Mouse (Mus musculus): ENCODE results near the gene Ifrd2. TPM values are rescaled to one million over a fixed set of nuclear protein-coding genes. Genes with fewer than 3 reads are reported as not detected.
"Not testable (repeated sequence)": the region's sequence is repeated elsewhere in the genome, so short reads cannot be mapped to it uniquely, and the experiment has no call there.

Ifrd2 gene
- polyA plus RNA-seq, 1 experiment from 2014 or later: 27.7 TPM

DNA sequence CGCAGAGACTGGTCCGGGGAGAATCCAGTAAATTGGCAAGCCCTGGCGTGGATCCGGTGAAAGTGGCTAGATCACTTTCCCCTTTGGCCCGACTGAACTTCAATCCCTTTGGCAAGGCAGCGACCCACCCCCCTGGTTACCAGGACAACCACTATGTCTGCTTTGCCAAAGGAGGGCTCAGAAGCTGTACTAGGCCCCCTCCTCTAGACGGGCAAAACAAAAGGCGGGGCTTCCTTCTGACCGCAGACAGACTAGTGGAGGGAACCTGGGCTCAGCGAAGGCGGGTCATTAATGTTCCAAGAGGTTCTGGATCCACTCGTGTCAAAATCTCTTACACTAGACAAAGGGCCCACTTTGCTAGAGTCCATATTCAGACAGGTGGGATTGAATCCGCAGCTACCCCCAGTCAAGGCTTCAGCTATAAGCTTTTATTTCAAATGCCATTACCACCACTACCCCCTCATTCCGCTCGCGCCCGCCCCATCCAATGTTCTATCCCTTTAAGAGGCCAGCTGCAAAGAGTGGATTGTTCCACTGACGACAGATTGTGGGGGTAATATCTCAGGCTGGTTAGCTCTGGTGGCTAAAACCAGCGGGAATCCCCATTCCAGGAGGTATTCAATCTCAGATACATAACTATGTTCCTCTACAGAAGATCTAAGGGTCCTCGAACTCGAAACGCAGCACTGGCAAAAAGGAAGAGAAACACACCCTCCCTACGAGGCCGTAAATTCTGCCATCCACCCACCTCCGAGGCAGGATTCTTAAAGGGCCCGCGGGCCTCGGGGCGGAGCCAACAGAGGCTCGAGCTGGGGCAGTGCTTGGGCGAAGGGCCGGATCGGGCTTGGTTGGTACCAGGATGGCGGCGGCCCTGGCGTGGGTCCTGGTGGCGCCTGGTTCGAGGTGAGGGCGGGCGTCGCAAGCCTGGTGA lies 18.8 kb upstream of the Ifrd2 start:
- Histone ChIP-seq H3K9me3 (ENCODE audit: control insufficient read depth, low read length) (no peaks in the 10 kb centered on the region), H3K4me2 (replicated peaks; ENCODE audit: low read depth, low read length) (peak overlapping the region; percentile 58), H3K27me3 (ENCODE audit: control insufficient read depth, insufficient read depth, low read length) (no peaks in the 10 kb centered on the region), H3K4me3 (ENCODE audit: low read depth, low read length) (peak overlapping the region; percentile 91), H3K4me1 (replicated peaks; ENCODE audit: control insufficient read depth, insufficient read depth, low read length) (peaks cover 21% of the 10 kb centered on the region), H3K36me3 (ENCODE audit: control insufficient read depth, insufficient read depth, low read length) (peaks cover 22% of the 10 kb centered on the region), H3K27ac (ENCODE audit: low read depth, low read length) (peak overlapping the region; percentile 75), H3K9ac (ENCODE audit: low read depth, low read length) (peak overlapping the region; percentile 91)
- WGBS: under 1% methylated on average over 41 of the region's 41 CpGs
- ATAC-seq (ENCODE audit: low FRiP score) (peak; percentile 87), DNase-seq (ENCODE audit: low spot score) (peak; percentile 93)

GRCm38 (mm10) chr9:107569270-107569669 lies 18.2 kb upstream of the Ifrd2 start:
- peak overlapping the region; percentile 75 for H3K27ac ChIP-seq (ENCODE audit: low read depth, low read length)
- peak overlapping the region; percentile 91 for H3K4me3 ChIP-seq (ENCODE audit: low read depth, low read length)
- H3K9me3 ChIP-seq (ENCODE audit: control insufficient read depth, low read length): no peaks in the 10 kb centered on the region
- DNase-seq (ENCODE audit: low spot score) (no peak), ATAC-seq (ENCODE audit: low FRiP score) (peak; percentile 59)
- H3K27me3 ChIP-seq (ENCODE audit: control insufficient read depth, insufficient read depth, low read length): no peaks in the 10 kb centered on the region
- H3K4me2 ChIP-seq (replicated peaks; ENCODE audit: low read depth, low read length): peak overlapping the region; percentile 58
- peak overlapping the region; percentile 91 for H3K9ac ChIP-seq (ENCODE audit: low read depth, low read length)
- peaks cover 16% of the 10 kb centered on the region for H3K4me1 ChIP-seq (replicated peaks; ENCODE audit: control insufficient read depth, insufficient read depth, low read length)
- H3K36me3 ChIP-seq (ENCODE audit: control insufficient read depth, insufficient read depth, low read length): peaks cover 25% of the 10 kb centered on the region
- 0% methylated on average over 23 of the region's 23 CpGs for WGBS

- H3K27ac ChIP-seq (ENCODE audit: low read depth, low read length): 0 out of 2 replicates have a peak overlapping the region, but pooled peaks have one; percentile 19
- peak overlapping the region; percentile 91 for H3K9ac ChIP-seq (ENCODE audit: low read depth, low read length)
- ATAC-seq (ENCODE audit: low FRiP score): no peak
- WGBS: 52% methylated on average over 13 of the region's 13 CpGs
- no peaks in the 10 kb centered on the region for H3K9me3 ChIP-seq (ENCODE audit: control insufficient read depth, low read length)
- H3K4me3 ChIP-seq (ENCODE audit: low read depth, low read length): peak overlapping the region; percentile 91
- no peaks in the 10 kb centered on the region for H3K27me3 ChIP-seq (ENCODE audit: control insufficient read depth, insufficient read depth, low read length)
- H3K4me2 ChIP-seq (replicated peaks; ENCODE audit: low read depth, low read length): peak overlapping the region; percentile 58
- H3K4me1 ChIP-seq (replicated peaks; ENCODE audit: control insufficient read depth, insufficient read depth, low read length): peaks cover 14% of the 10 kb centered on the region
- DNase-seq (ENCODE audit: low spot score): no peak
- H3K36me3 ChIP-seq (ENCODE audit: control insufficient read depth, insufficient read depth, low read length): peaks cover 28% of the 10 kb centered on the region
These were observed 17.4 kb upstream of the Ifrd2 start for GRCm38 (mm10) chr9:107570016-107570415.

- peaks cover 14% of the 10 kb centered on the region for H3K4me1 ChIP-seq (replicated peaks; ENCODE audit: control insufficient read depth, insufficient read depth, low read length)
- H3K9me3 ChIP-seq (ENCODE audit: control insufficient read depth, low read length): no peaks in the 10 kb centered on the region
- H3K36me3 ChIP-seq (ENCODE audit: control insufficient read depth, insufficient read depth, low read length): peaks cover 25% of the 10 kb centered on the region
- H3K4me2 ChIP-seq (replicated peaks; ENCODE audit: low read depth, low read length): peak overlapping the region; percentile 58
- WGBS: 93% methylated on average over 21 of the region's 21 CpGs
- peak overlapping the region; percentile 91 for H3K4me3 ChIP-seq (ENCODE audit: low read depth, low read length)
- DNase-seq (ENCODE audit: low spot score) (no peak), ATAC-seq (ENCODE audit: low FRiP score) (no peak)
- H3K27ac ChIP-seq (ENCODE audit: low read depth, low read length): no peak overlapping the region
- no peak overlapping the region for H3K9ac ChIP-seq (ENCODE audit: low read depth, low read length)
- H3K27me3 ChIP-seq (ENCODE audit: control insufficient read depth, insufficient read depth, low read length): no peaks in the 10 kb centered on the region
These were observed 16.6 kb upstream of the Ifrd2 start for GRCm38 (mm10) chr9:107570845-107571244.

DNA sequence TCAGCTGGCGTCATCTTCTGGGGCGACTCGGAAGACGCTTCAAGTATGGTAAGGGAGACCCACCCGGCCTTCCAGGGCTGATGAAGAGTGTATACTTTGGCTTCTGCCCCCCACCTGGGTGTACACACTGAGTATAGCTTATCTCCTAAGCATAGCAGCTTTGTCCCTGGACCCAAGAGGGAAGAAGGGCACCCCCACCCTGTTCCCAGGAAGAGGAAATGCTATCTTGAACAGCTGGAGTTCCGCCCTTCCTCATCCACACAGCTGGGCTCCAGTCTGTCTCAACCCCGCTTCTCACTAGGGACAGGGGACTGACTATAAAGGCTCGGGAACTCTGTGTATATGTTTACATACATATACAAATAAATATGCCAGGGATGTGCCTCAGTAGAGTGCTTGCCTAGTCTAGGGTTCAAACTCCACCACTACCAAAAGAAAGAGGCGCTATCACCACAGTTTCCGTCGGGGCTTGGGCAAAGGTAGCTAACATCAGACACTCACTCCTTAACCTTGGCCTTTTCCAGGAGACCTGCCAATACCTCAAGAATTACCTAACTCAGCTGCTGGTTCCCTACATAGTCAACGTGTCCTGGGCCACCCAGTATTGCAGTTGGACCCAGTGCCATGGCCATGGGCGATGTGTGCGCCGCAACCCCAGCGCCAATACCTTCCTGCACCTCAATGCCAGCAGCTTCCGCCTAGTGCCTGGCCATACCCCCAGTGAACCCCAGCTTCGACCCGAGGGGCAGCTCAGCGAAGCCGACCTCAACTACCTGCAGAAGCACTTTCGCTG lies 15.7 kb upstream of the Ifrd2 start:
- 94% methylated on average over 22 of the region's 22 CpGs for WGBS
- H3K9ac ChIP-seq (ENCODE audit: low read depth, low read length): no peak overlapping the region
- no peak for DNase-seq (ENCODE audit: low spot score)
- H3K27ac ChIP-seq (ENCODE audit: low read depth, low read length): no peak overlapping the region
- no peaks in the 10 kb centered on the region for H3K27me3 ChIP-seq (ENCODE audit: control insufficient read depth, insufficient read depth, low read length)
- no peaks in the 10 kb centered on the region for H3K9me3 ChIP-seq (ENCODE audit: control insufficient read depth, low read length)
- H3K4me3 ChIP-seq (ENCODE audit: low read depth, low read length): no peak overlapping the region
- H3K4me2 ChIP-seq (replicated peaks; ENCODE audit: low read depth, low read length): 0 out of 2 replicates have a peak overlapping the region, but pooled peaks have one; percentile 58
- ATAC-seq (ENCODE audit: low FRiP score): no peak
- peaks cover 25% of the 10 kb centered on the region for H3K36me3 ChIP-seq (ENCODE audit: control insufficient read depth, insufficient read depth, low read length)
- H3K4me1 ChIP-seq (replicated peaks; ENCODE audit: control insufficient read depth, insufficient read depth, low read length): peaks cover 14% of the 10 kb centered on the region

DNA sequence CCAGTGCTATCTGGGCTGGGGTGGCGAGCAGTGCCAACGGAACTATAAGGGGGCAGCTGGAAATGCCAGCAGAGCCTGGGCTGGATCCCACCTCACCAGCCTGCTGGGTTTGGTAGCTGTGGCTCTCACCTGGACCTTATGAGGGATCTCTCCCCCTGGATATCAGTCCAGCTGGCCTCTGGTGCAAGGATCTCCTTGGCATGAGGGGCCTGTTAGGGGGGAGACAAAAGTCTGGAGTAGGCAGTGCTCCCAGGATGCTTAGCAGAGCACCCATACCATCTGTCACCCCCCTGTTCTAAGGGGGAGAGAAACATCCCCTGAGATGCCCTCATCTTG lies 15.1 kb upstream of the Ifrd2 start:
- Histone ChIP-seq H3K27me3 (ENCODE audit: control insufficient read depth, insufficient read depth, low read length) (no peaks in the 10 kb centered on the region), H3K9ac (ENCODE audit: low read depth, low read length) (no peak overlapping the region), H3K4me1 (replicated peaks; ENCODE audit: control insufficient read depth, insufficient read depth, low read length) (peaks cover 14% of the 10 kb centered on the region), H3K9me3 (ENCODE audit: control insufficient read depth, low read length) (no peaks in the 10 kb centered on the region), H3K27ac (ENCODE audit: low read depth, low read length) (no peak overlapping the region), H3K4me3 (ENCODE audit: low read depth, low read length) (no peak overlapping the region), H3K36me3 (ENCODE audit: control insufficient read depth, insufficient read depth, low read length) (peaks cover 25% of the 10 kb centered on the region), H3K4me2 (replicated peaks; ENCODE audit: low read depth, low read length) (no peak overlapping the region)
- no peak for ATAC-seq (ENCODE audit: low FRiP score)
- no peak for DNase-seq (ENCODE audit: low spot score)
- WGBS: 100% methylated on average over 2 of the region's 2 CpGs

DNA sequence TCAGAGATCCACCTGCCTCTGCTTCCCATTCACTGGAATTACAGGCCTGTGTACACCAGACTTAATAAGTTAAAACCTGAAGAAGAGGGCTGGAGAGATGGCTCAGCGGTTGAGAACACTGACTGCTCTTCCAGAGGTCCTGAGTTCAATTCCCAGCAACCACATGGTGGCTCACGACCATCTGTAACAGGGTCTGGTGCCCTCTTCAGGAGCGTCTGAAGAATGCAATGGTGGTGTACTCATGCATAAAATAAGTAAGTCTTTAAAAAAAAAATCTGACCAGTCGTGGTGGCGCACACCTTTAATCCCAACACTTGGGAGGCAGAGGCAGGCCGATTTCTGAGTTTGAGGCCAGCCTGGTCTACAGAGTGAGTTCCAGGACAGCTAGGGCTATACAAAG lies 13.7 kb upstream of the Ifrd2 start:
- ATAC-seq (ENCODE audit: low FRiP score); H3K9me3 ChIP-seq (ENCODE audit: control insufficient read depth, low read length); H3K27ac ChIP-seq (ENCODE audit: low read depth, low read length); H3K27me3 ChIP-seq (ENCODE audit: control insufficient read depth, insufficient read depth, low read length); DNase-seq (ENCODE audit: low spot score); H3K4me3 ChIP-seq (ENCODE audit: low read depth, low read length); H3K4me2 ChIP-seq (replicated peaks; ENCODE audit: low read depth, low read length); H3K9ac ChIP-seq (ENCODE audit: low read depth, low read length): not testable (repeated sequence)
- Histone ChIP-seq H3K36me3 (ENCODE audit: control insufficient read depth, insufficient read depth, low read length) (peaks cover 25% of the 10 kb centered on the region), H3K4me1 (replicated peaks; ENCODE audit: control insufficient read depth, insufficient read depth, low read length) (peaks cover 11% of the 10 kb centered on the region)
- 79% methylated on average over 6 of the region's 6 CpGs for WGBS

- Histone ChIP-seq H3K4me3 (ENCODE audit: low read depth, low read length) (no peak overlapping the region), H3K9ac (ENCODE audit: low read depth, low read length) (no peak overlapping the region), H3K27me3 (ENCODE audit: control insufficient read depth, insufficient read depth, low read length) (no peaks in the 10 kb centered on the region), H3K36me3 (ENCODE audit: control insufficient read depth, insufficient read depth, low read length) (peaks cover 25% of the 10 kb centered on the region), H3K9me3 (ENCODE audit: control insufficient read depth, low read length) (no peaks in the 10 kb centered on the region), H3K27ac (ENCODE audit: low read depth, low read length) (no peak overlapping the region), H3K4me1 (replicated peaks; ENCODE audit: control insufficient read depth, insufficient read depth, low read length) (peaks cover 5% of the 10 kb centered on the region), H3K4me2 (replicated peaks; ENCODE audit: low read depth, low read length) (no peak overlapping the region)
- 88% methylated on average over 14 of the region's 14 CpGs for WGBS
- DNase-seq (ENCODE audit: low spot score) (no peak), ATAC-seq (ENCODE audit: low FRiP score) (no peak)
These were observed 11.7 kb upstream of the Ifrd2 start for GRCm38 (mm10) chr9:107575579-107576356.
